Mouse (Mus musculus): ENCODE results near the gene Cdc14a. TPM values are rescaled to one million over a fixed set of nuclear protein-coding genes. Genes with fewer than 3 reads are reported as not detected.

The Cdc14a gene
- polyA plus RNA-seq, 1 experiment: 6.5 TPM

- no peak for DNase-seq (ENCODE audit: low read depth)
- TF ChIP-seq POLR2A (IDR thresholded peaks at IDR 0.05; ENCODE audit: borderline replicate concordance, extremely low read depth, insufficient read depth, insufficient read length, poor library complexity, severe bottlenecking): no peak
- TF ChIP-seq CTCF (IDR thresholded peaks at IDR 0.05; ENCODE audit: borderline replicate concordance, extremely low read depth, insufficient read depth, insufficient read length): no peak
These were observed 28.9 kb downstream of the Cdc14a start for GRCm38 (mm10) chr3:116394885-116395390.

- TF ChIP-seq CTCF (IDR thresholded peaks at IDR 0.05; ENCODE audit: borderline replicate concordance, extremely low read depth, insufficient read depth, insufficient read length): no peak
- no peak for TF ChIP-seq POLR2A (IDR thresholded peaks at IDR 0.05; ENCODE audit: borderline replicate concordance, extremely low read depth, insufficient read depth, insufficient read length, poor library complexity, severe bottlenecking)
- no peak for DNase-seq (ENCODE audit: low read depth)
These were observed 32.4 kb downstream of the Cdc14a start for GRCm38 (mm10) chr3:116391399-116391798.

- DNase-seq (ENCODE audit: low read depth): no peak
- TF ChIP-seq POLR2A (IDR thresholded peaks at IDR 0.05; ENCODE audit: borderline replicate concordance, extremely low read depth, insufficient read depth, insufficient read length, poor library complexity, severe bottlenecking): no peak
- no peak for TF ChIP-seq CTCF (IDR thresholded peaks at IDR 0.05; ENCODE audit: borderline replicate concordance, extremely low read depth, insufficient read depth, insufficient read length)
These were observed 34.0 kb downstream of the Cdc14a start for GRCm38 (mm10) chr3:116389500-116390470.

GRCm38 (mm10) chr3:116388808-116389207, 35.0 kb downstream of the Cdc14a start:
- TF ChIP-seq POLR2A (IDR thresholded peaks at IDR 0.05; ENCODE audit: borderline replicate concordance, extremely low read depth, insufficient read depth, insufficient read length, poor library complexity, severe bottlenecking): no peak
- TF ChIP-seq CTCF (IDR thresholded peaks at IDR 0.05; ENCODE audit: borderline replicate concordance, extremely low read depth, insufficient read depth, insufficient read length): no peak
- DNase-seq (ENCODE audit: low read depth): no peak

- TF ChIP-seq CTCF (IDR thresholded peaks at IDR 0.05; ENCODE audit: borderline replicate concordance, extremely low read depth, insufficient read depth, insufficient read length) (no peak), POLR2A (IDR thresholded peaks at IDR 0.05; ENCODE audit: borderline replicate concordance, extremely low read depth, insufficient read depth, insufficient read length, poor library complexity, severe bottlenecking) (no peak)
- no peak for DNase-seq (ENCODE audit: low read depth)
These were observed 36.9 kb downstream of the Cdc14a start for GRCm38 (mm10) chr3:116386886-116387285.

GRCm38 (mm10) chr3:116386342-116386741, 37.5 kb downstream of the Cdc14a start:
- no peak for DNase-seq (ENCODE audit: low read depth)
- no peak for TF ChIP-seq POLR2A (IDR thresholded peaks at IDR 0.05; ENCODE audit: borderline replicate concordance, extremely low read depth, insufficient read depth, insufficient read length, poor library complexity, severe bottlenecking)
- TF ChIP-seq CTCF (IDR thresholded peaks at IDR 0.05; ENCODE audit: borderline replicate concordance, extremely low read depth, insufficient read depth, insufficient read length): no peak

GRCm38 (mm10) chr3:116384319-116384718, 39.5 kb downstream of the Cdc14a start:
- DNase-seq (ENCODE audit: low read depth): no peak
- no peak for TF ChIP-seq POLR2A (IDR thresholded peaks at IDR 0.05; ENCODE audit: borderline replicate concordance, extremely low read depth, insufficient read depth, insufficient read length, poor library complexity, severe bottlenecking)

GRCm38 (mm10) chr3:116380319-116380718, 43.5 kb downstream of the Cdc14a start:
- no peak for TF ChIP-seq POLR2A (IDR thresholded peaks at IDR 0.05; ENCODE audit: borderline replicate concordance, extremely low read depth, insufficient read depth, insufficient read length, poor library complexity, severe bottlenecking)
- no peak for TF ChIP-seq CTCF (IDR thresholded peaks at IDR 0.05; ENCODE audit: borderline replicate concordance, extremely low read depth, insufficient read depth, insufficient read length)
- peak; percentile 6 for DNase-seq (ENCODE audit: low read depth)

- DNase-seq (ENCODE audit: low read depth): no peak
- TF ChIP-seq POLR2A (IDR thresholded peaks at IDR 0.05; ENCODE audit: borderline replicate concordance, extremely low read depth, insufficient read depth, insufficient read length, poor library complexity, severe bottlenecking): no peak
- TF ChIP-seq CTCF (IDR thresholded peaks at IDR 0.05; ENCODE audit: borderline replicate concordance, extremely low read depth, insufficient read depth, insufficient read length): no peak
These were observed 48.4 kb downstream of the Cdc14a start for GRCm38 (mm10) chr3:116375442-116375841.

GRCm38 (mm10) chr3:116374486-116374885, 49.3 kb downstream of the Cdc14a start:
- no peak for DNase-seq (ENCODE audit: low read depth)
- no peak for TF ChIP-seq POLR2A (IDR thresholded peaks at IDR 0.05; ENCODE audit: borderline replicate concordance, extremely low read depth, insufficient read depth, insufficient read length, poor library complexity, severe bottlenecking)
- no peak for TF ChIP-seq CTCF (IDR thresholded peaks at IDR 0.05; ENCODE audit: borderline replicate concordance, extremely low read depth, insufficient read depth, insufficient read length)

GRCm38 (mm10) chr3:116373196-116373595, 50.6 kb downstream of the Cdc14a start:
- no peak for DNase-seq (ENCODE audit: low read depth)
- TF ChIP-seq CTCF (IDR thresholded peaks at IDR 0.05; ENCODE audit: borderline replicate concordance, extremely low read depth, insufficient read depth, insufficient read length) (no peak), POLR2A (IDR thresholded peaks at IDR 0.05; ENCODE audit: borderline replicate concordance, extremely low read depth, insufficient read depth, insufficient read length, poor library complexity, severe bottlenecking) (no peak)
